Mouse (Mus musculus) heart, embryonic 16.5 days (tissue): Measurements from ENCODE around the gene Git1. TPM values are rescaled to one million over a fixed set of nuclear protein-coding genes. Genes with fewer than 3 reads are reported as not detected.
A peak's percentile ranks its signal among the peaks of the same experiment; 100 is the strongest.

Experiments
- ATAC-seq: fragments of 200-750 bp; cut with Nextera tagmentation; replicated peaks from 2 replicates; pipeline ENCODE4 v1.8.0; 2017; ENCODE audit warnings: moderate number of reproducible peaks; ENCODE audit not compliant: insufficient read depth, low FRiP score; ENCODE audit errors: extremely low read depth
- H3K27ac ChIP-seq: fragments of 300-500 bp; sonication (generic); 2 replicates; pipeline ENCODE4 v1.5.1; 2014; ENCODE audit warnings: mild to moderate bottlenecking, low read length, control low read depth, moderate library complexity
- H3K27me3 ChIP-seq: fragments of 300-500 bp; sonication (generic); 2 replicates; pipeline ENCODE4 v1.6.1; 2014; ENCODE audit warnings: low read length, mixed read lengths; ENCODE audit not compliant: control insufficient read depth, insufficient read depth
- H3K36me3 ChIP-seq: fragments of 300-500 bp; sonication (generic); 2 replicates; pipeline ENCODE4 v1.6.1; 2014; ENCODE audit not compliant: control insufficient read depth, insufficient read depth
- H3K4me1 ChIP-seq: fragments of 300-500 bp; sonication (generic); 2 replicates; pipeline ENCODE4 v1.6.1; 2014; ENCODE audit warnings: low read length, mixed read lengths; ENCODE audit not compliant: control insufficient read depth, insufficient read depth
- H3K4me2 ChIP-seq: fragments of 300-500 bp; sonication (generic); 2 replicates; pipeline ENCODE4 v1.6.1; 2014; ENCODE audit warnings: low read depth, mild to moderate bottlenecking, control low read depth, low read length
- H3K4me3 ChIP-seq: fragments of 300-500 bp; sonication (generic); 2 replicates; pipeline ENCODE4 v1.5.1; 2014; ENCODE audit warnings: mild to moderate bottlenecking, control low read depth, low read length
- H3K9ac ChIP-seq: fragments of 300-500 bp; sonication (generic); 2 replicates; pipeline ENCODE4 v1.6.1; 2014; ENCODE audit warnings: low read length, control low read depth
- H3K9me3 ChIP-seq: fragments of 300-500 bp; sonication (generic); replicated peaks from 2 replicates; pipeline ENCODE4 v1.6.1; 2016; ENCODE audit warnings: low read length; ENCODE audit not compliant: control insufficient read depth
- WGBS: fragments of 180-500 bp; shearing (Covaris S2); extraction: QIAGEN DNeasy Blood & Tissue Kit; methylation state at CpG from one replicate; pipeline ENCODE4 v1.1.7; 2014; 5-methylcytosine and 5-hydroxymethylcytosine counted together
- polyA plus RNA-seq: library from polyadenylated mRNA; unstranded; fragments of >200 nt; fragmentation: Nextera tagmentation; extraction: Ambion mirVana; gene quantifications from 2 replicates; pipeline ENCODE4 v1.2.1, GENCODE M21; 2015

Git1 gene
- polyA plus RNA-seq, 1 experiment from 2014 or later, result 7.7 TPM

- Histone ChIP-seq H3K9ac (peak within 1 kb of the TSS; percentile 88), H3K4me3 (peak within 1 kb of the TSS; percentile 73), H3K36me3 (peaks cover 6% of the 10 kb centered on the region; the same call in 1 of the 2 replicates), H3K27me3 (no peaks in the 10 kb centered on the region; the same call in 1 of the 2 replicates), H3K4me1 (peaks cover 40% of the 10 kb centered on the region), H3K9me3 (no peaks in the 10 kb centered on the region), H3K27ac (peak within 1 kb of the TSS; percentile 97), H3K4me2 (peak within 1 kb of the TSS; percentile 85)
- WGBS, result 1% methylated on average over 69 of the region's 73 CpGs
- peak; percentile 85 for ATAC-seq
Observed at GRCm38 (mm10) chr11:77462283-77463100, 30.9 kb upstream of the Git1 start, which contains the start of gene Coro6. Gene Coro6, plus strand, starts transcription at chr11:77462411.

GRCm38 (mm10) chr11:77463101-77463445 is 30.3 kb upstream of the Git1 start:
- H3K27me3 ChIP-seq, result no peaks in the 10 kb centered on the region; the same call in 1 of the 2 replicates
- peak overlapping the region; percentile 97 for H3K27ac ChIP-seq
- H3K4me2 ChIP-seq, result peak overlapping the region; percentile 85
- H3K36me3 ChIP-seq, result peaks cover 6% of the 10 kb centered on the region; the same call in 1 of the 2 replicates
- H3K9me3 ChIP-seq, result no peaks in the 10 kb centered on the region
- H3K4me1 ChIP-seq, result peaks cover 43% of the 10 kb centered on the region
- H3K9ac ChIP-seq, result peak overlapping the region; percentile 88
- 33% methylated on average over 8 of the region's 8 CpGs for WGBS
- ATAC-seq, result no peak
- H3K4me3 ChIP-seq, result peak overlapping the region; percentile 73

- 61% methylated on average over 10 of the region's 10 CpGs for WGBS
- peaks cover 43% of the 10 kb centered on the region for H3K4me1 ChIP-seq
- H3K4me3 ChIP-seq, result peak overlapping the region; percentile 73
- H3K27me3 ChIP-seq, result no peaks in the 10 kb centered on the region; the same call in 1 of the 2 replicates
- H3K27ac ChIP-seq, result peak overlapping the region; percentile 97
- peak overlapping the region; percentile 85 for H3K4me2 ChIP-seq
- no peak for ATAC-seq
- H3K9me3 ChIP-seq, result no peaks in the 10 kb centered on the region
- peak overlapping the region; percentile 88 for H3K9ac ChIP-seq
- peaks cover 6% of the 10 kb centered on the region; the same call in 1 of the 2 replicates for H3K36me3 ChIP-seq
Observed at GRCm38 (mm10) chr11:77463786-77464185, 29.6 kb upstream of the Git1 start.

GRCm38 (mm10) chr11:77464684-77465083 is 28.7 kb upstream of the Git1 start:
- Histone ChIP-seq H3K27me3 (no peaks in the 10 kb centered on the region; the same call in 1 of the 2 replicates), H3K27ac (peak overlapping the region; percentile 97), H3K9ac (0 out of 2 replicates have a peak overlapping the region, but pooled peaks have one; percentile 23), H3K4me3 (no peak overlapping the region), H3K4me1 (peaks cover 43% of the 10 kb centered on the region), H3K36me3 (peaks cover 5% of the 10 kb centered on the region; the same call in 1 of the 2 replicates), H3K4me2 (peak overlapping the region; percentile 85; the same call in 1 of the 2 replicates), H3K9me3 (no peaks in the 10 kb centered on the region)
- 25% methylated on average over 4 of the region's 4 CpGs for WGBS
- ATAC-seq, result 0 out of 2 replicates have a peak, but pooled peaks have one; percentile 5

- 0 out of 2 replicates have a peak, but pooled peaks cover 2% of the 10 kb centered on the region for H3K36me3 ChIP-seq
- peak overlapping the region; percentile 23; the same call in 1 of the 2 replicates for H3K9ac ChIP-seq
- H3K27ac ChIP-seq, result peak overlapping the region; percentile 97
- 72% methylated on average over 3 of the region's 3 CpGs for WGBS
- H3K27me3 ChIP-seq, result no peaks in the 10 kb centered on the region; the same call in 1 of the 2 replicates
- H3K4me2 ChIP-seq, result no peak overlapping the region
- ATAC-seq, result no peak
- H3K4me3 ChIP-seq, result no peak overlapping the region
- H3K9me3 ChIP-seq, result no peaks in the 10 kb centered on the region
- peaks cover 43% of the 10 kb centered on the region for H3K4me1 ChIP-seq
Observed at GRCm38 (mm10) chr11:77465111-77465510, 28.3 kb upstream of the Git1 start.

- ATAC-seq, result no peak
- Histone ChIP-seq H3K27me3 (no peaks in the 10 kb centered on the region; the same call in 1 of the 2 replicates), H3K9ac (no peak overlapping the region), H3K36me3 (peaks cover 6% of the 10 kb centered on the region; the same call in 1 of the 2 replicates), H3K4me3 (no peak overlapping the region), H3K27ac (no peak overlapping the region), H3K4me1 (peaks cover 36% of the 10 kb centered on the region), H3K9me3 (no peaks in the 10 kb centered on the region), H3K4me2 (no peak overlapping the region)
- WGBS, result 41% methylated on average over 9 of the region's 9 CpGs
Observed at GRCm38 (mm10) chr11:77466544-77466943, 26.8 kb upstream of the Git1 start.

GRCm38 (mm10) chr11:77467157-77467556 is 26.2 kb upstream of the Git1 start:
- Histone ChIP-seq H3K36me3 (peaks cover 12% of the 10 kb centered on the region), H3K4me3 (no peak overlapping the region), H3K27me3 (no peaks in the 10 kb centered on the region; the same call in 1 of the 2 replicates), H3K4me1 (peaks cover 33% of the 10 kb centered on the region), H3K9me3 (no peaks in the 10 kb centered on the region), H3K9ac (no peak overlapping the region), H3K4me2 (peak overlapping the region; percentile 25; the same call in 1 of the 2 replicates), H3K27ac (no peak overlapping the region)
- no peak for ATAC-seq
- WGBS, result 13% methylated on average over 25 of the region's 25 CpGs

GRCm38 (mm10) chr11:77467784-77468183 is 25.6 kb upstream of the Git1 start:
- no peak for ATAC-seq
- Histone ChIP-seq H3K36me3 (peaks cover 13% of the 10 kb centered on the region), H3K4me1 (peaks cover 33% of the 10 kb centered on the region), H3K9ac (peak overlapping the region; percentile 16; the same call in 1 of the 2 replicates), H3K4me2 (peak overlapping the region; percentile 25; the same call in 1 of the 2 replicates), H3K27me3 (no peaks in the 10 kb centered on the region; the same call in 1 of the 2 replicates), H3K27ac (no peak overlapping the region), H3K9me3 (no peaks in the 10 kb centered on the region), H3K4me3 (peak overlapping the region; percentile 18; the same call in 1 of the 2 replicates)
- WGBS, result 20% methylated on average over 20 of the region's 20 CpGs

GRCm38 (mm10) chr11:77468397-77468796 is 25.0 kb upstream of the Git1 start:
- Histone ChIP-seq H3K27me3 (no peaks in the 10 kb centered on the region; the same call in 1 of the 2 replicates), H3K4me2 (no peak overlapping the region), H3K27ac (no peak overlapping the region), H3K4me1 (peaks cover 32% of the 10 kb centered on the region), H3K4me3 (no peak overlapping the region), H3K36me3 (peaks cover 13% of the 10 kb centered on the region), H3K9me3 (no peaks in the 10 kb centered on the region), H3K9ac (no peak overlapping the region)
- ATAC-seq, result no peak
- WGBS, result 85% methylated on average over 9 of the region's 9 CpGs
